Comparison of ENCODE assay signal across 15 mouse cellular contexts in genomic region chr9:32500063-32500462, GRCm38 (mm10). TPM values are rescaled to one million over a fixed set of nuclear protein-coding genes. Genes with fewer than 3 reads are reported as not detected.
DNase-seq lines count a peak whose midpoint lies in the region; ATAC-seq and TF ChIP-seq lines count a peak whose summit lies in the region.
"Had no signal": no experiment of that assay in that cellular context is flagged by ENCODE, and none has a peak within 500 bp of the region (broad histone marks: within the 10 kb centered on the region; RNA-seq: fewer than 3 reads in every experiment).

No protein-coding gene starts in this region.

- H3K4me1 ChIP-seq in heart, adult 2 months (ENCODE audit: control insufficient read depth, insufficient read depth, low read length) = peaks cover 35% of the 10 kb centered on the region
- no peaks in the 10 kb centered on the region for H3K4me1 ChIP-seq in forebrain, embryonic 14.5 days (ENCODE audit: control insufficient read depth, insufficient read depth, low read length)
- peaks cover 12% of the 10 kb centered on the region for H3K4me1 ChIP-seq in forebrain, embryonic 13.5 days

- H3K4me2 ChIP-seq in forebrain, embryonic 14.5 days (ENCODE audit: low read length) = no peak overlapping the region
- H3K4me2 ChIP-seq in forebrain, embryonic 13.5 days = no peak overlapping the region
- H3K4me2 ChIP-seq: heart, embryonic 12.5 days; hindbrain, embryonic 14.5 days had no signal

- intact Hi-C loops in heart, adult 2 months (cut with DNase I) = loop anchor here (5.0 kb wide), 1 partner anchor 43 kb away; no protein-coding TSS in a partner anchor

- no peak overlapping the region for H3K4me3 ChIP-seq in heart, adult 2 months
- H3K4me3 ChIP-seq in macrophage (ENCODE audit: inconsistent target) = no peak overlapping the region
- H3K4me3 ChIP-seq in forebrain, embryonic 14.5 days (ENCODE audit: low read depth, low read length) = no peak overlapping the region
- H3K4me3 ChIP-seq in forebrain, embryonic 13.5 days = no peak overlapping the region
- H3K4me3 ChIP-seq: embryonic facial prominence, embryonic 10.5 days; heart, embryonic 12.5 days had no signal

- TF ChIP-seq EP300 in heart, adult 2 months (IDR thresholded peaks at IDR 0.05; ENCODE audit: insufficient read depth, low read depth, low read length) = no peak

- TF ChIP-seq CTCF in heart, adult 2 months (IDR thresholded peaks at IDR 0.05) = no peak

- peak overlapping the region; percentile 60 for H3K27ac ChIP-seq in heart, adult 2 months
- H3K27ac ChIP-seq in macrophage = peak overlapping the region; percentile 98
- H3K27ac ChIP-seq in forebrain, embryonic 14.5 days (ENCODE audit: low read depth, low read length) = no peak overlapping the region
- H3K27ac ChIP-seq in forebrain, embryonic 13.5 days = no peak overlapping the region
- H3K27ac ChIP-seq: embryonic facial prominence, embryonic 10.5 days; hindbrain, embryonic 14.5 days; liver, embryonic 14.5 days had no signal

- H3K36me3 ChIP-seq in heart, adult 2 months (ENCODE audit: control insufficient read depth, insufficient read depth, low read length) = peaks cover 23% of the 10 kb centered on the region
- no peaks in the 10 kb centered on the region; the same call in 1 of the 2 replicates for H3K36me3 ChIP-seq in macrophage (ENCODE audit: inconsistent target)
- no peaks in the 10 kb centered on the region for H3K36me3 ChIP-seq in forebrain, embryonic 14.5 days (ENCODE audit: control insufficient read depth, insufficient read depth, low read length)
- H3K36me3 ChIP-seq in forebrain, embryonic 13.5 days (ENCODE audit: poor library complexity, severe bottlenecking) = no peaks in the 10 kb centered on the region
- H3K36me3 ChIP-seq: heart, embryonic 12.5 days had no signal

- TF ChIP-seq POLR2A in heart, adult 2 months (IDR thresholded peaks at IDR 0.05; ENCODE audit: insufficient read depth, low read depth, low read length) = no peak

- no peak for DNase-seq in heart, adult 2 months
- DNase-seq in heart, adult 11 months = no peak
- peak; percentile 43 for DNase-seq in thymus, postnatal 0 days (ENCODE audit: low spot score)
- DNase-seq in thymus, postnatal 36 days = no peak
- no peak for DNase-seq in layer of hippocampus, adult 18-20 months (ENCODE audit: low spot score in 2 of 2)
- DNase-seq in forebrain, embryonic 14.5 days (ENCODE audit: low spot score) = no peak
- DNase-seq: cerebellum, adult 9-10 months; left cerebral cortex, postnatal 4 days; retina, postnatal 1 day had no signal

- no peaks in the 10 kb centered on the region for H3K9me3 ChIP-seq in forebrain, embryonic 14.5 days (replicated peaks; ENCODE audit: control insufficient read depth, low read length)
- H3K9me3 ChIP-seq in forebrain, embryonic 13.5 days (replicated peaks) = no peaks in the 10 kb centered on the region
- H3K9me3 ChIP-seq: embryonic facial prominence, embryonic 10.5 days; heart, embryonic 12.5 days had no signal

- 41% methylated on average over 5 of the region's 5 CpGs for WGBS in heart, adult 2 months
- 6% methylated on average over 5 of the region's 5 CpGs for WGBS in macrophage (ENCODE audit: missing documents)
- WGBS in forebrain, embryonic 14.5 days = 77% methylated on average over 5 of the region's 5 CpGs
- 82% methylated on average over 5 of the region's 5 CpGs for WGBS in forebrain, embryonic 13.5 days

- no peaks in the 10 kb centered on the region for H3K27me3 ChIP-seq in heart, adult 2 months (ENCODE audit: control insufficient read depth, insufficient read depth, low read length)
- H3K27me3 ChIP-seq in forebrain, embryonic 14.5 days (replicated peaks; ENCODE audit: control insufficient read depth, insufficient read depth, low read length) = no peaks in the 10 kb centered on the region
- no peaks in the 10 kb centered on the region for H3K27me3 ChIP-seq in forebrain, embryonic 13.5 days
- H3K27me3 ChIP-seq: heart, embryonic 12.5 days had no signal

- no peak overlapping the region for H3K9ac ChIP-seq in heart, adult 2 months (ENCODE audit: low read depth, low read length)
- no peak overlapping the region for H3K9ac ChIP-seq in forebrain, embryonic 14.5 days (ENCODE audit: low read length)
- no peak overlapping the region for H3K9ac ChIP-seq in forebrain, embryonic 13.5 days
- H3K9ac ChIP-seq: heart, embryonic 12.5 days; hindbrain, embryonic 14.5 days; liver, embryonic 14.5 days had no signal

- ATAC-seq in forebrain, embryonic 14.5 days = no peak
- no peak for ATAC-seq in forebrain, embryonic 13.5 days

- H3K79me2 ChIP-seq in heart, adult 2 months (replicated peaks; ENCODE audit: control insufficient read depth, insufficient read depth, low read length) = no peaks in the 10 kb centered on the region; the same call in none of the 2 replicates
- peaks cover 88% of the 10 kb centered on the region for H3K79me2 ChIP-seq in macrophage (ENCODE audit: inconsistent target)

RNA-seq across cellular contexts. Expression of gene Fli1, which starts 42.6 kb away (rescaled TPM):
- 10 to 100 TPM; 23.5 to 28.2 TPM for total RNA-seq in heart, adult 2 months (2021)
- 14.9 and 17.4 TPM in 2 replicates for polyA plus RNA-seq in heart, adult 2 months (2012; rRNA removed)
- 50.6 and 53.5 TPM in 2 replicates for polyA plus RNA-seq in thymus, postnatal 0 days (2015; fragmentation: Nextera tagmentation; extraction: Ambion mirVana)
- total RNA-seq in macrophage (2018; cell fraction: chromatin; rRNA removed) = 100 to 1,000 TPM in 9 of 26 experiments, 10 to 100 TPM in 17; 21.1 to 160 (median 95.3) TPM
- 100 to 1,000 TPM in 2 of 26 experiments, 10 to 100 TPM in 24; 44.1 to 110 (median 89.3) TPM for total RNA-seq in macrophage (2018; cell fraction: cytosol; rRNA removed)
- 100 to 1,000 TPM in 6 of 26 experiments, 10 to 100 TPM in 20; 26.3 to 141 (median 83.7) TPM for total RNA-seq in macrophage (2018; cell fraction: nucleus; rRNA removed)
- polyA plus RNA-seq in macrophage (2018) = 47.2 to 90.9 TPM (median 59.7 TPM) in 3 replicates
- total RNA-seq in layer of hippocampus, adult 18-20 months (2021) = 1 to 10 TPM; 4.1 to 5.4 TPM
- polyA plus RNA-seq in forebrain, embryonic 14.5 days (2014; fragmentation: Nextera tagmentation; extraction: Ambion mirVana) = 5.5 and 6.2 TPM in 2 replicates
- polyA plus RNA-seq in forebrain, embryonic 13.5 days (2015; fragmentation: Nextera tagmentation; extraction: Ambion mirVana) = 7.0 TPM in 2 replicates

Comparison
In these comparisons a context has a peak if more than half of its experiments do, and no peak if none do; other contexts are left out.
1. H3K27ac ChIP-seq: peak in heart, adult 2 months (single experiment) and macrophage (single experiment); none in forebrain, embryonic 14.5 days (single experiment) and forebrain, embryonic 13.5 days (single experiment).